Mouse (Mus musculus): ENCODE measurements around the gene Nln.

- TF ChIP-seq CTCF (IDR thresholded peaks at IDR 0.05; ENCODE audit: low read depth) (no peak), EP300 (IDR thresholded peaks at IDR 0.05; ENCODE audit: low read depth) (no peak)
These were observed 116.0 kb downstream of the Nln start for GRCm38 (mm10) chr13:103993142-103994084.
